Mouse (Mus musculus) spleen, adult 2 months (tissue): ENCODE measurements around the gene Rhcg.

Experiments used
- CTCF ChIP-seq: fragments of 200-500 bp; IDR thresholded peaks from 2 replicates; pipeline ENCODE4 v1.5.1; 2011; ENCODE audit warnings: mild to moderate bottlenecking, inconsistent platforms; ENCODE audit not compliant: insufficient read depth, insufficient read length, insufficient replicate concordance; ENCODE audit errors: extremely low read depth
- POLR2A ChIP-seq: fragments of 200-500 bp; IDR thresholded peaks from 2 replicates; pipeline ENCODE4 v1.6.1; 2011; ENCODE audit warnings: low read depth, low read length, inconsistent platforms

DNA sequence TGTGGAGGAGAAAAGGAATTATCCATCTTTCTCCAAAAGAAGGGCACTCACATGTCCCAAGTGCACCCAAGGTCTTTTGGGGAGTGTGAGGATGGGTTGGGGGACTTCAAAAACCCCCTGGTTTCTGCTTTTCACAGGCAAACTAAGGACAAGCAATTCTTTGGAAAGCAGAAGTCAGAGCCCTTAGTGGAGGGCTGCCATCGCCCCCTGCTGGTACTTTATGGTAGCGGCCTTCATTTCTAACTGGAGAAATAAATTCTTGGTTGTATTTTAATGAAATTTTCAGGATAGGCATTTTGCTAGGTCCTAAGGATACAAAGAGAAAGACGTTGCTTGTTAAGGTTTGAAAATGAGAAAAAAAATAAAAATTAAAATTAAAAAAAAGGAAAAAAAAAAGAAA lies 31.5 kb upstream of the Rhcg start:
- TF ChIP-seq POLR2A: no peak
- TF ChIP-seq CTCF: peak; percentile 37; the same call in 1 of the 2 replicates
